Mouse (Mus musculus): ENCODE measurements around the gene Zfp804b. TPM values are rescaled to one million over a fixed set of nuclear protein-coding genes. Genes with fewer than 3 reads are reported as not detected.

Zfp804b gene
- total RNA-seq, 2 experiments from 2014 or later: not detected

GRCm38 (mm10) chr5:6983993-6984392 is 360.6 kb downstream of the Zfp804b start:
- intact Hi-C loops (cut with DNase I): no loop called here
- no peak overlapping the region for H3K4me3 ChIP-seq
- no peak for TF ChIP-seq CTCF (IDR thresholded peaks at IDR 0.05)
- DNase-seq: no peak
- no peak overlapping the region for H3K27ac ChIP-seq

- TF ChIP-seq CTCF (IDR thresholded peaks at IDR 0.05): no peak
- H3K27ac ChIP-seq: no peak overlapping the region
- intact Hi-C loops (cut with DNase I): no loop called here
- no peak for DNase-seq
- no peak overlapping the region for H3K4me3 ChIP-seq
Observed at GRCm38 (mm10) chr5:6934837-6935236, 409.7 kb downstream of the Zfp804b start.

DNA sequence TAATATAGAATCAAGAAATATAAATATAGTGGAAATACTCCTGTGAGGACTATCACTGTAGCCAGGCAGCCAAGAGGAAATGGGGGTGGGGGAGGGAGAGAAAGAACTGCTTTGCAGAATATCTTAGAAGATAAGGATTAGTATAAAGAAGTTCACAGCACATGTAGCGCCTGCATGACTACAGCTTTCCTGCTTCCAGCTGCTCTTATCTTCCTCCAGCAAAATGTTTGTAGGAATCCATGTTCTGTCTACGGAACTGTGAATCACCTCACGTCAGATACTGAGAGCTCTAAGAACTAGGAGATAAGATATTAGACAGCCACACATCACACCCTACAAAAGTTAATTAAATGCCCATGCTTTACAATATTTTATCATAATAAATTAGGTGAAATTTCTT is 433.3 kb downstream of the Zfp804b start:
- Histone ChIP-seq H3K4me3 (no peak overlapping the region), H3K27ac (no peak overlapping the region)
- intact Hi-C loops (cut with DNase I): no loop called here
- no peak for DNase-seq
- TF ChIP-seq CTCF (IDR thresholded peaks at IDR 0.05): no peak

DNA sequence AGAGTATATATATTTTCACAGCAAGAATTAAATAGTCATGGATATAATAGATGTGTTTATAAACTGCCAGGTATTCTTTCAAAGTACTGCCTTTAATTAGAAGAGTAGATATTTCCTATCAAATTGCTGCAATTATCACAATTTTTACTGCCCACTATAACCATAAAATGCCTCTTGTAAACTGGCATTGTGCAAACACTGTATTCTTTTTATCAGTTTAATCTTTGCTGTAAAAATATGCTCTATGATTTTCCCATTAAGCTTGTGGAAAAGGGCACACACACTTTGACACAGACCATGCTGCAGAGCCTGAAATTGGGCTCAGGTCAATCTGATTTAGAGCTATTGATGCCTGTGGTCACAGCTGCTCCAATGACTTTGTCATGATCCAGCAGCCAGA is 463.2 kb downstream of the Zfp804b start:
- H3K27ac ChIP-seq: no peak overlapping the region
- intact Hi-C loops (cut with DNase I): no loop called here
- no peak for TF ChIP-seq CTCF (IDR thresholded peaks at IDR 0.05)
- no peak for DNase-seq
- no peak overlapping the region for H3K4me3 ChIP-seq

DNA sequence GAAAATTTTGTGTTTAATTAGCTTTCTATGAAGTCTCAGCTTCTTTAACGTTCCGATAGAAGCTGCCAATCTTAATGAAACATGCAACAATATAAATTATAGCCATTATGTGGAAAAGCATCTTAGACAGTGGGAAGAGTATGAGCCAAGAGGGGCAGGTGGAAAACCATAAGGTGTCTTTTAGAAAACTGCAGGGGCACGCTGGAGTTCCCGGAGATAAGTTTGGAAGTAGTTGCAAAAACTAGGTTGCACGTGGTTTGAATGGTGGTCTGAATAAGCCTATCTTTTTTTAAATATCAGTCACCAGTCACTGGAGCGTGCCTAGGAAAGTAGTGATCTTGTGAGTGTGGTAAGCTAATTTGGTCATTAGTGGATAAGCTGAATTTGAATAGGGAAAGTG is 473.0 kb downstream of the Zfp804b start:
- intact Hi-C loops (cut with DNase I): no loop called here
- Histone ChIP-seq H3K27ac (no peak overlapping the region), H3K4me3 (no peak overlapping the region)
- TF ChIP-seq CTCF (IDR thresholded peaks at IDR 0.05): no peak
- no peak for DNase-seq

GRCm38 (mm10) chr5:6870970-6871369 is 473.6 kb downstream of the Zfp804b start:
- Histone ChIP-seq H3K27ac (no peak overlapping the region), H3K4me3 (no peak overlapping the region)
- intact Hi-C loops (cut with DNase I): no loop called here
- TF ChIP-seq CTCF (IDR thresholded peaks at IDR 0.05): no peak
- DNase-seq: no peak

DNA sequence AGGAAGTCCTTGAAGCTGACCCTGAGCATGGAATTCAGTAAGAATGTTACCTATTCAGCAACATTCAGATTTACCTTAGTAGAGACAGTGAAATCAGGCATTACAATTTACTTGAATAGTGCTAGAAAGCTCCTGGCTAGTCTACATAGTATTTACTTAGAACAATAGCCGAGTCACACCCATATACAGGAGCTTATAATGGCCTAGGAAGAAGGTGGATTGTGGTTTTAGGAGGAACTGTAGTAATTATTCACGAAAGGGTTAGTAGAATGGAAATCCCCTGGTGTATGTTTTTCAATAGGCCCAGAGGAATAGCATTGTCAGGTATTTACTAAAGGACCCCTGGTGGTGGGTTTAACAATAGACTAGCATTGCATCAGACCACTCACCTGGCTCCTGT is 549.2 kb downstream of the Zfp804b start:
- no peak overlapping the region for H3K4me3 ChIP-seq
- TF ChIP-seq CTCF (IDR thresholded peaks at IDR 0.05): no peak
- intact Hi-C loops (cut with DNase I): no loop called here
- no peak overlapping the region for H3K27ac ChIP-seq
- no peak for DNase-seq

- TF ChIP-seq CTCF (IDR thresholded peaks at IDR 0.05): no peak
- Histone ChIP-seq H3K27ac (no peak overlapping the region), H3K4me3 (no peak overlapping the region)
- DNase-seq: no peak
- intact Hi-C loops (cut with DNase I): no loop called here
Observed at GRCm38 (mm10) chr5:6769357-6769892, 575.1 kb downstream of the Zfp804b start.

Other genes starting within 250 kb of the Zfp804b start
- gene Tex47, start 40.6 kb downstream of the Zfp804b start, total RNA-seq (2021): not detected